Mouse (Mus musculus): Measurements from ENCODE around the gene Samd5. TPM values are rescaled to one million over a fixed set of nuclear protein-coding genes. Genes with fewer than 3 reads are reported as not detected.

Gene Samd5
- total RNA-seq, 1 experiment: 1.2 TPM

GRCm38 (mm10) chr10:9670351-9670750 lies 4.7 kb downstream of the Samd5 start:
- H3K36me3 ChIP-seq (ENCODE audit: control insufficient read depth, insufficient read depth, low read length, poor library complexity, severe bottlenecking): no peaks in the 10 kb centered on the region
- TF ChIP-seq ZNF384 (IDR thresholded peaks at IDR 0.05; ENCODE audit: low read depth, low read length) (no peak), ZC3H11A (IDR thresholded peaks at IDR 0.05; ENCODE audit: borderline replicate concordance, low read depth, low read length) (no peak), HCFC1 (IDR thresholded peaks at IDR 0.05; ENCODE audit: borderline replicate concordance, insufficient read depth, low read length) (no peak), MAFK (IDR thresholded peaks at IDR 0.05; ENCODE audit: insufficient read depth, low read depth, low read length) (no peak), CHD2 (IDR thresholded peaks at IDR 0.05; ENCODE audit: low read depth, low read length) (no peak)
- no peaks in the 10 kb centered on the region for H3K4me1 ChIP-seq (ENCODE audit: control insufficient read depth in 2 of 2, insufficient read depth in 2 of 2, low read length in 2 of 2, poor library complexity in 1 of 2)
- H3K4me3 ChIP-seq (ENCODE audit: insufficient read depth in 1 of 2, low read depth in 1 of 2, low read length in 2 of 2, poor library complexity in 1 of 2, severe bottlenecking in 1 of 2): no peak overlapping the region
- H3K27ac ChIP-seq (ENCODE audit: insufficient read depth, low read depth, low read length, poor library complexity, severe bottlenecking): no peak overlapping the region
- no peak for DNase-seq (ENCODE audit: low read depth, low spot score)
- H3K9ac ChIP-seq (ENCODE audit: insufficient read depth, low read depth, low read length, poor library complexity, severe bottlenecking): no peak overlapping the region
- H3K9me3 ChIP-seq (ENCODE audit: control insufficient read depth, insufficient read depth, low read depth, low read length): no peaks in the 10 kb centered on the region
- in situ Hi-C loops (cut with MboI; ENCODE audit: low sequenced_read_pairs in 2 of 2, unreplicated experiment in 2 of 2): no loop called here

GRCm38 (mm10) chr10:9668791-9669190 lies 6.2 kb downstream of the Samd5 start:
- Histone ChIP-seq H3K36me3 (ENCODE audit: control insufficient read depth, insufficient read depth, low read length, poor library complexity, severe bottlenecking) (no peaks in the 10 kb centered on the region), H3K9ac (ENCODE audit: insufficient read depth, low read depth, low read length, poor library complexity, severe bottlenecking) (no peak overlapping the region), H3K4me1 (ENCODE audit: control insufficient read depth in 2 of 2, insufficient read depth in 2 of 2, low read length in 2 of 2, poor library complexity in 1 of 2) (no peaks in the 10 kb centered on the region), H3K9me3 (ENCODE audit: control insufficient read depth, insufficient read depth, low read depth, low read length) (no peaks in the 10 kb centered on the region), H3K4me3 (ENCODE audit: insufficient read depth in 1 of 2, low read depth in 1 of 2, low read length in 2 of 2, poor library complexity in 1 of 2, severe bottlenecking in 1 of 2) (no peak overlapping the region), H3K27ac (ENCODE audit: insufficient read depth, low read depth, low read length, poor library complexity, severe bottlenecking) (no peak overlapping the region)
- no peak for DNase-seq (ENCODE audit: low read depth, low spot score)
- TF ChIP-seq MAFK (IDR thresholded peaks at IDR 0.05; ENCODE audit: insufficient read depth, low read depth, low read length) (no peak), ZC3H11A (IDR thresholded peaks at IDR 0.05; ENCODE audit: borderline replicate concordance, low read depth, low read length) (no peak), ZNF384 (IDR thresholded peaks at IDR 0.05; ENCODE audit: low read depth, low read length) (no peak), CHD2 (IDR thresholded peaks at IDR 0.05; ENCODE audit: low read depth, low read length) (no peak), HCFC1 (IDR thresholded peaks at IDR 0.05; ENCODE audit: borderline replicate concordance, insufficient read depth, low read length) (no peak)
- in situ Hi-C loops (cut with MboI; ENCODE audit: low sequenced_read_pairs in 2 of 2, unreplicated experiment in 2 of 2): no loop called here

GRCm38 (mm10) chr10:9652946-9653345 lies 22.1 kb downstream of the Samd5 start:
- H3K9me3 ChIP-seq (ENCODE audit: control insufficient read depth, insufficient read depth, low read depth, low read length): no peaks in the 10 kb centered on the region
- H3K36me3 ChIP-seq (ENCODE audit: control insufficient read depth, insufficient read depth, low read length, poor library complexity, severe bottlenecking): no peaks in the 10 kb centered on the region
- no peak overlapping the region for H3K9ac ChIP-seq (ENCODE audit: insufficient read depth, low read depth, low read length, poor library complexity, severe bottlenecking)
- DNase-seq (ENCODE audit: low read depth, low spot score): no peak
- TF ChIP-seq ZC3H11A (IDR thresholded peaks at IDR 0.05; ENCODE audit: borderline replicate concordance, low read depth, low read length) (no peak), CHD2 (IDR thresholded peaks at IDR 0.05; ENCODE audit: low read depth, low read length) (no peak), ZNF384 (IDR thresholded peaks at IDR 0.05; ENCODE audit: low read depth, low read length) (no peak), MAFK (IDR thresholded peaks at IDR 0.05; ENCODE audit: insufficient read depth, low read depth, low read length) (no peak)
- in situ Hi-C loops (cut with MboI; ENCODE audit: low sequenced_read_pairs in 2 of 2, unreplicated experiment in 2 of 2): no loop called here
- H3K27ac ChIP-seq (ENCODE audit: insufficient read depth, low read depth, low read length, poor library complexity, severe bottlenecking): no peak overlapping the region
- H3K4me3 ChIP-seq (ENCODE audit: insufficient read depth in 1 of 2, low read depth in 1 of 2, low read length in 2 of 2, poor library complexity in 1 of 2, severe bottlenecking in 1 of 2): no peak overlapping the region
- H3K4me1 ChIP-seq (ENCODE audit: control insufficient read depth in 2 of 2, insufficient read depth in 2 of 2, low read length in 2 of 2, poor library complexity in 1 of 2): no peaks in the 10 kb centered on the region

- Histone ChIP-seq H3K9me3 (ENCODE audit: control insufficient read depth, insufficient read depth, low read depth, low read length) (no peaks in the 10 kb centered on the region), H3K4me1 (ENCODE audit: control insufficient read depth in 2 of 2, insufficient read depth in 2 of 2, low read length in 2 of 2, poor library complexity in 1 of 2) (no peaks in the 10 kb centered on the region), H3K36me3 (ENCODE audit: control insufficient read depth, insufficient read depth, low read length, poor library complexity, severe bottlenecking) (no peaks in the 10 kb centered on the region), H3K4me3 (ENCODE audit: insufficient read depth in 1 of 2, low read depth in 1 of 2, low read length in 2 of 2, poor library complexity in 1 of 2, severe bottlenecking in 1 of 2) (no peak overlapping the region), H3K27ac (ENCODE audit: insufficient read depth, low read depth, low read length, poor library complexity, severe bottlenecking) (no peak overlapping the region), H3K9ac (ENCODE audit: insufficient read depth, low read depth, low read length, poor library complexity, severe bottlenecking) (no peak overlapping the region)
- in situ Hi-C loops (cut with MboI; ENCODE audit: low sequenced_read_pairs in 2 of 2, unreplicated experiment in 2 of 2): no loop called here
- no peak for TF ChIP-seq CHD2 (IDR thresholded peaks at IDR 0.05; ENCODE audit: low read depth, low read length)
- no peak for TF ChIP-seq ZNF384 (IDR thresholded peaks at IDR 0.05; ENCODE audit: low read depth, low read length)
- no peak for TF ChIP-seq MAFK (IDR thresholded peaks at IDR 0.05; ENCODE audit: insufficient read depth, low read depth, low read length)
- TF ChIP-seq ZC3H11A (IDR thresholded peaks at IDR 0.05; ENCODE audit: borderline replicate concordance, low read depth, low read length): no peak
- TF ChIP-seq HCFC1 (IDR thresholded peaks at IDR 0.05; ENCODE audit: borderline replicate concordance, insufficient read depth, low read length): no peak
- no peak for DNase-seq (ENCODE audit: low read depth, low spot score)
Measured at GRCm38 (mm10) chr10:9650050-9650825, 24.8 kb downstream of the Samd5 start.
